Mouse (Mus musculus): ENCODE data around the gene Diras2. TPM values are rescaled to one million over a fixed set of nuclear protein-coding genes. Genes with fewer than 3 reads are reported as not detected.
A peak's percentile ranks its signal among the peaks of the same experiment; 100 is the strongest.

Diras2 gene
- polyA plus RNA-seq, 1 experiment, result 0.30 TPM

- Histone ChIP-seq H3ac (ENCODE audit: control insufficient read depth, insufficient read length) (no peak overlapping the region), H3K79me2 (ENCODE audit: control insufficient read depth, insufficient read depth) (no peaks in the 10 kb centered on the region), H3K4me3 (no peak overlapping the region), H3K4me2 (ENCODE audit: low read depth) (peak overlapping the region; percentile 32), H3K36me3 (ENCODE audit: control insufficient read depth, insufficient read depth) (no peaks in the 10 kb centered on the region), H3K27me3 (ENCODE audit: control insufficient read depth, insufficient read depth, insufficient read length) (no peaks in the 10 kb centered on the region)
- no peak for TF ChIP-seq POLR2A (IDR thresholded peaks at IDR 0.05; ENCODE audit: insufficient read length, low read depth)
- TF ChIP-seq SRF (IDR thresholded peaks at IDR 0.05; ENCODE audit: control insufficient read depth, insufficient read length, low read depth), result no peak
- no peak for TF ChIP-seq CEBPB (IDR thresholded peaks at IDR 0.05; ENCODE audit: insufficient read depth, poor library complexity, severe bottlenecking)
- no peak for TF ChIP-seq TCF3 (IDR thresholded peaks at IDR 0.05; ENCODE audit: insufficient read length, low read depth)
- no peak for TF ChIP-seq E2F4 (IDR thresholded peaks at IDR 0.05; ENCODE audit: insufficient read depth)
- no peak for TF ChIP-seq POLR2AphosphoS2 (IDR thresholded peaks at IDR 0.05; ENCODE audit: insufficient read length, low read depth)
- no peak for TF ChIP-seq TCF12 (IDR thresholded peaks at IDR 0.05; ENCODE audit: insufficient read depth, poor library complexity, severe bottlenecking)
- no peak for TF ChIP-seq MYOG (IDR thresholded peaks at IDR 0.05; ENCODE audit: control insufficient read depth in 1 of 3, insufficient read depth in 1 of 3, insufficient read length in 2 of 3, low read depth in 2 of 3)
- TF ChIP-seq MYOD1 (IDR thresholded peaks at IDR 0.05; ENCODE audit: control insufficient read depth in 1 of 3, insufficient read length in 2 of 3, low read depth in 2 of 3), result no peak
- TF ChIP-seq MAX (IDR thresholded peaks at IDR 0.05; ENCODE audit: low read depth), result no peak
- TF ChIP-seq REST (IDR thresholded peaks at IDR 0.05; ENCODE audit: insufficient read depth, insufficient read length), result no peak
- TF ChIP-seq USF1 (IDR thresholded peaks at IDR 0.05; ENCODE audit: low read depth), result no peak
Observed at GRCm38 (mm10) chr13:52542036-52542526, 11.0 kb upstream of the Diras2 start.

- Histone ChIP-seq H3ac (ENCODE audit: control insufficient read depth, insufficient read length) (no peak overlapping the region), H3K36me3 (ENCODE audit: control insufficient read depth, insufficient read depth) (no peaks in the 10 kb centered on the region), H3K27me3 (ENCODE audit: control insufficient read depth, insufficient read depth, insufficient read length) (no peaks in the 10 kb centered on the region), H3K79me2 (ENCODE audit: control insufficient read depth, insufficient read depth) (no peaks in the 10 kb centered on the region), H3K4me2 (ENCODE audit: low read depth) (peak overlapping the region; percentile 32), H3K4me3 (no peak overlapping the region)
- TF ChIP-seq TCF3 (IDR thresholded peaks at IDR 0.05; ENCODE audit: insufficient read length, low read depth) (peak; percentile 89), POLR2A (IDR thresholded peaks at IDR 0.05; ENCODE audit: insufficient read length, low read depth) (no peak), MYOG (IDR thresholded peaks at IDR 0.05; ENCODE audit: control insufficient read depth in 1 of 3, insufficient read depth in 1 of 3, insufficient read length in 2 of 3, low read depth in 2 of 3) (peak; percentile 85 to 97 (median 91)), E2F4 (IDR thresholded peaks at IDR 0.05; ENCODE audit: insufficient read depth) (no peak), POLR2AphosphoS2 (IDR thresholded peaks at IDR 0.05; ENCODE audit: insufficient read length, low read depth) (no peak), MAX (IDR thresholded peaks at IDR 0.05; ENCODE audit: low read depth) (no peak), CEBPB (IDR thresholded peaks at IDR 0.05; ENCODE audit: insufficient read depth, poor library complexity, severe bottlenecking) (no peak), USF1 (IDR thresholded peaks at IDR 0.05; ENCODE audit: low read depth) (no peak), TCF12 (IDR thresholded peaks at IDR 0.05; ENCODE audit: insufficient read depth, poor library complexity, severe bottlenecking) (peak; percentile 37), REST (IDR thresholded peaks at IDR 0.05; ENCODE audit: insufficient read depth, insufficient read length) (no peak), SRF (IDR thresholded peaks at IDR 0.05; ENCODE audit: control insufficient read depth, insufficient read length, low read depth) (no peak), MYOD1 (IDR thresholded peaks at IDR 0.05; ENCODE audit: control insufficient read depth in 1 of 3, insufficient read length in 2 of 3, low read depth in 2 of 3) (peak; percentile 10 to 96 (median 91))
Observed at GRCm38 (mm10) chr13:52541385-52542035, 10.4 kb upstream of the Diras2 start.

GRCm38 (mm10) chr13:52539461-52539860 is 8.4 kb upstream of the Diras2 start:
- Histone ChIP-seq H3K27me3 (ENCODE audit: control insufficient read depth, insufficient read depth, insufficient read length) (no peaks in the 10 kb centered on the region), H3K36me3 (ENCODE audit: control insufficient read depth, insufficient read depth) (no peaks in the 10 kb centered on the region), H3K4me3 (no peak overlapping the region), H3ac (ENCODE audit: control insufficient read depth, insufficient read length) (no peak overlapping the region), H3K4me2 (ENCODE audit: low read depth) (no peak overlapping the region), H3K79me2 (ENCODE audit: control insufficient read depth, insufficient read depth) (no peaks in the 10 kb centered on the region)
- TF ChIP-seq CEBPB (IDR thresholded peaks at IDR 0.05; ENCODE audit: insufficient read depth, poor library complexity, severe bottlenecking) (no peak), TCF12 (IDR thresholded peaks at IDR 0.05; ENCODE audit: insufficient read depth, poor library complexity, severe bottlenecking) (no peak), REST (IDR thresholded peaks at IDR 0.05; ENCODE audit: insufficient read depth, insufficient read length) (no peak), SRF (IDR thresholded peaks at IDR 0.05; ENCODE audit: control insufficient read depth, insufficient read length, low read depth) (no peak), MYOD1 (IDR thresholded peaks at IDR 0.05; ENCODE audit: control insufficient read depth in 1 of 3, insufficient read length in 2 of 3, low read depth in 2 of 3) (no peak), MYOG (IDR thresholded peaks at IDR 0.05; ENCODE audit: control insufficient read depth in 1 of 3, insufficient read depth in 1 of 3, insufficient read length in 2 of 3, low read depth in 2 of 3) (no peak), MAX (IDR thresholded peaks at IDR 0.05; ENCODE audit: low read depth) (no peak), POLR2AphosphoS2 (IDR thresholded peaks at IDR 0.05; ENCODE audit: insufficient read length, low read depth) (no peak), TCF3 (IDR thresholded peaks at IDR 0.05; ENCODE audit: insufficient read length, low read depth) (no peak), POLR2A (IDR thresholded peaks at IDR 0.05; ENCODE audit: insufficient read length, low read depth) (no peak), E2F4 (IDR thresholded peaks at IDR 0.05; ENCODE audit: insufficient read depth) (no peak), USF1 (IDR thresholded peaks at IDR 0.05; ENCODE audit: low read depth) (no peak)

GRCm38 (mm10) chr13:52538588-52539116 is 7.6 kb upstream of the Diras2 start:
- H3K27me3 ChIP-seq (ENCODE audit: control insufficient read depth, insufficient read depth, insufficient read length), result no peaks in the 10 kb centered on the region
- no peaks in the 10 kb centered on the region for H3K79me2 ChIP-seq (ENCODE audit: control insufficient read depth, insufficient read depth)
- no peak for TF ChIP-seq POLR2A (IDR thresholded peaks at IDR 0.05; ENCODE audit: insufficient read length, low read depth)
- no peaks in the 10 kb centered on the region for H3K36me3 ChIP-seq (ENCODE audit: control insufficient read depth, insufficient read depth)
- H3K4me2 ChIP-seq (ENCODE audit: low read depth), result no peak overlapping the region
- H3ac ChIP-seq (ENCODE audit: control insufficient read depth, insufficient read length), result no peak overlapping the region
- no peak overlapping the region for H3K4me3 ChIP-seq

All from myocyte (in vitro differentiated cells).